Mouse (Mus musculus): ENCODE data around the gene F3.

Gene F3

GRCm38 (mm10) chr3:121710894-121711531, 12.3 kb upstream of the F3 start:
- no peak for DNase-seq

DNA sequence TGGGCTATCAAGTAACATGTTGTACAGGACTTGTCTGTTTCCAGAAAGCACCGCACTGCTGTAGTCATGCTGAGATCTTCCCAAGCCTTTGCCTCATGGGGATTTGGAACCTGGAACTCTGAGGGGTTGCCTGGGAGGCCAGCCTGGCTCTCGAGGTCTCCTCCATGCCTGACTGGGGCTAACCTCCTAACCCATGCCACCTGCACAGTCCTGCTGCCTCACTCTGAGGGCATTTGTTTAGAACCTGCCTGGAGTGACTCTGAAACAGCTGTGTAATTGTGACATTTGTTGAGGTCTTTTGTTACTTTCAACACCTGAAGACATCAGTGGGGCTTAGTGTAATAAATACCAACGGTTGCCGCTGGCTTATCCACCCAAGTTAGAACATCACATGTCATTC, 11.1 kb upstream of the F3 start:
- DNase-seq = no peak

DNA sequence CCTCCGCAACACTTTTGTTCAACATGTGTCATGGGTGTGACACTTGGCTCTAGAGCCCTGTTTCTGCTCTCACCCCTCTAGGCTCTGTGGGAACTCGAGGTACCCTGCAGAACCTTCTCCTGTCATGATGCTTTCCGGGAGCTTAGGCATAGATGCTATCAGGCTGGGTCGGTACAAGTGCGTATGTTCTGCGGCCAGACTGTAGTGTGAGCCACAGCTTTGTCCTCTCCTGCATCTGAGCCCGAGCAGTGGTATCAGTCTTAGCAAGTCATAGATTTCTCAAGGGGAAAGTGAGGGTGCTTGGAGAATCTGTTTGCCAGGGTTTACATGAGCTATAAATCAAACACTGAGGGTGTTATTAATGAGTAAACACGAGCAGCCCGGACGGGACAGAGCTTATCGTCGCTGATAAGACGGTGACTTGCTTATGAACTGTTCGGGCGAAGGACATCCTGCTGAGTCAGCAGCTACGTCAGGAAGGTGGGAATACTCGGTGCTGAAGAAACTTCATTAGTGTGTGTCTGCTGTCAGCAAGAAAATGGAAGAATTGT, 10.1 kb upstream of the F3 start:
- DNase-seq = no peak

- DNase-seq = no peak
Measured at GRCm38 (mm10) chr3:121713816-121714215, 9.5 kb upstream of the F3 start.

GRCm38 (mm10) chr3:121714461-121714860, 8.9 kb upstream of the F3 start:
- DNase-seq = no peak

GRCm38 (mm10) chr3:121715336-121715735, 8.0 kb upstream of the F3 start:
- DNase-seq = no peak

GRCm38 (mm10) chr3:121715741-121716459, 7.4 kb upstream of the F3 start:
- DNase-seq = no peak

GRCm38 (mm10) chr3:121716480-121716879, 6.9 kb upstream of the F3 start:
- DNase-seq = no peak

- DNase-seq = no peak
Measured at GRCm38 (mm10) chr3:121718679-121719078, 4.7 kb upstream of the F3 start.

DNA sequence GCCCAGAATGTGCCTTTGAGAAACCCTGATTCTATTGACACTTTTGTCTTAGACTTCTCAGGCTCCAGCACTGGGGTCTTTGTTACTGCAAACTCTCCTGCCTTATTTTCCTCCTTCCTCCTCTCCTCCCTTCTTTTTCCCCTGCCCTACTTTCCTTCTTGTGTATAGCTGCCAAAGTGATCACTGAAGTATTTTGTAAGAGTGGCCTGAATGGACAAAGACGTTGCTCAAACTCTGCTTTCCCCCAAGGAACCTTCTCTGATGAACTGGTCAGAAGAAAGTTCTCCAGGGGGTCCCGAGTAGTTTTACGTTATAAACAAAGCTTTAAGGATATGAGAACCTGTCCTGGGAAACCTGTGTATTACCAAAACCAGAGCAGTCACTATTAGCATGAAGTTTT, 3.6 kb upstream of the F3 start:
- no peak for DNase-seq

DNA sequence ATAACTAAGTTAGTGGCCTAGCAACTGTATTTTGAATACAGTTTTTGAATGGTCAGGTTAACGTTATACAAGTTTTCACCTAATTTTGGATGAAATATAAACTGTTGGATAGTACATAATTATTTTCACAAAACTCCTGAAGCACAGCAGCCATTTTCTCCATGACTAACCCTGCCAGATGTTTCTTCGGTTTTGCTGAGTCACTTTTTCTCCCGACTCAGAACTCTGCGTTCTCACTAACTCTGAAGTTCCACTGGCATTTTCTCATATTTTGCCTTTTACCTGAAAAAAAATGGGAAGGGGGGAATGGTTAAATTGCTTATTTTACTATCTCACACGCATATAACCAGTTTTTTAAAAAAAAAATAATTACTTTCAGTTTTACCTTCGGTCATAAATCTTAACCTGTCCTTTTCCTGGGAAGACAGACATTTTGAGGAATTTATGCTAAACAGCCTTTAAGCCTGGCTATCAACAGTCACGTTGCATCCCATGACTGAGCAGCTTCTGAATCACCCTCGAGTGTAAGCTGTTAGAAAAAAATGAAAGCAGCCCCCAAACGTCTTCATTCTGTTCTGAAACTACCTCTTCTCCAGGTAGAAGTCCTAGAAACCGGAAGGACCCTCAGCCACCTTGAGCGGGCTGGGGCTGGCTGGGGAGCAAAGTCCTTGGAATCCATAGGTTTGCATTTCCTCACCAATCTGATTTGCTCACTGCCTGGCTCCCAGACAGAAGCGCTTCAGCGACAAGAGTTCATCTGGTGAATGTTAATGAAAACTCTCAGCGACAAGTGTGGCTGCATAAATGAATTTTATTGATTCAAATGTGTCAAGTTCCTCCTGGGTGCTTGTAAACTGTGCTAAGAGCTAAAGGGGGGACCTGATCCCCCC, 2.3 kb upstream of the F3 start:
- DNase-seq = no peak

GRCm38 (mm10) chr3:121721691-121722070, 1.7 kb upstream of the F3 start:
- no peak for DNase-seq

DNA sequence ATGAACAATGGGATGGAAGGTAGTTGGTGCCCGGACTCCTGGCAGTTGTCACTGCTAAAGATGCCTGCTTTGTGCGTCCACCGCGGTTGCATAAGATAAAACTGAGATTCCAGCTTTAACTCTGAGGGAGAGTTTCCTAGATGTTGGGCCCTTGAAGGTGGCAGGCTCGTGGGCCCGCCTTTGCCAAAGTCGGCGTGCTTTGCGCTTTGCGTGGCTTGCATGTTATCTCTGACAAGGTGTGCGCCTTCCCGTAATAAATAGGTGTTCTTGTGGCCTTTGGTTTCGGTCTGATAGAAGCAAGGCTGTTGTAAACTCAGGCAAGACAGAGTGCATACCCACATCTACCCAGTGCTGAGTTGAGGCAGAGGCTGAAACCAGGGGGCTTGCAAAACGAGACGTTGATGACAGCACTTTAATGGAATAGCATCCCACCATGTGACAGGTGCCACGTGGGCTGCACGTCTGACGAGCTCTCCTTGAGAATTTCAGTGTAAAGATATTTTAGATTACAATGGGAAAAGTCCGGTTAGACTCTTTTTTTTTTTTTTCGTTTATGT, 709 bp downstream of the F3 start:
- DNase-seq = no peak

- DNase-seq = no peak
Measured at GRCm38 (mm10) chr3:121724553-121724952, 1.2 kb downstream of the F3 start.

GRCm38 (mm10) chr3:121725651-121726050, 2.3 kb downstream of the F3 start:
- no peak for DNase-seq

- no peak for DNase-seq
Measured at GRCm38 (mm10) chr3:121729678-121730077, 6.3 kb downstream of the F3 start.

- no peak for DNase-seq
Measured at GRCm38 (mm10) chr3:121735542-121735941, 12.2 kb downstream of the F3 start.

GRCm38 (mm10) chr3:121736025-121736744, 12.8 kb downstream of the F3 start:
- DNase-seq = peak; percentile 92 to 94

GRCm38 (mm10) chr3:121737453-121737852, 14.1 kb downstream of the F3 start:
- DNase-seq = peak; percentile 72 to 79

DNA sequence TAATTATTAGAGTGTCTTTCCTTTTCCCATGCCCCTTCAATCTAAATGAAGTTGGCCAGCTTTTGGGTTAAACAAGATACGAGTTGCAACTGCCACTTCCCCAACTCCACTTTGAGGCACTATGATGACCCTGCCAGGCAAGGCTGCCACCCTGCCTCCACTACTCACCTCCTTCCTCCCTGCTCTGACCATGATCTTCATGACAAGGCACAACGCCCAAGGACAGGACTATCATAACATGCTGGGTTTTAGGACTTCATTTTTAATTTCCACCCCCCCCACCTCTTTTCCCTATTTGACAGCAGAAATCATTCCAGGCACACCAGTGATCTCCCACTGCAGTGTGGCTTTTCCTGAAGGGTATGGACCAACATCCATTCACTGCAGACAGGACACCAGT, 14.6 kb downstream of the F3 start:
- no peak for DNase-seq

GRCm38 (mm10) chr3:121738742-121739342, 15.5 kb downstream of the F3 start:
- no peak for DNase-seq
